Mouse (Mus musculus) spleen, adult 2 months (tissue): Measurements from ENCODE around the gene Map3k4. TPM values are rescaled to one million over a fixed set of nuclear protein-coding genes. Genes with fewer than 3 reads are reported as not detected.

Experiments used
- DNase-seq, 2 experiments: peaks; one replicate each; pipeline versions ENCODE4 v3.0.0 to v3.0.0-alpha.2; 2012 to 2021; ENCODE audit warnings: low spot score in 2 of 2, low read depth in 1 of 2
- H3K27ac ChIP-seq: fragments of 200-500 bp; 2 replicates; pipeline ENCODE4 v1.5.1; 2012; ENCODE audit warnings: low read length, inconsistent platforms; ENCODE audit not compliant: insufficient read depth
- H3K27me3 ChIP-seq: fragments of 200-500 bp; 2 replicates; pipeline ENCODE4 v1.6.1; 2012; ENCODE audit warnings: mild to moderate bottlenecking, moderate library complexity, low read length, inconsistent platforms; ENCODE audit not compliant: control insufficient read depth, insufficient read depth
- H3K36me3 ChIP-seq: fragments of 200-500 bp; 2 replicates; pipeline ENCODE4 v1.6.1; 2012; ENCODE audit warnings: mild to moderate bottlenecking, low read length, inconsistent platforms; ENCODE audit not compliant: control insufficient read depth, insufficient read depth
- H3K4me1 ChIP-seq: fragments of 200-500 bp; 2 replicates; pipeline ENCODE4 v1.6.1; 2011; ENCODE audit warnings: inconsistent platforms; ENCODE audit not compliant: control insufficient read depth, insufficient read depth, insufficient read length
- H3K4me3 ChIP-seq: fragments of 200-500 bp; 2 replicates; pipeline ENCODE4 v1.5.1; 2011; ENCODE audit warnings: mild to moderate bottlenecking, inconsistent platforms; ENCODE audit not compliant: insufficient read depth, insufficient read length; ENCODE audit errors: extremely low read depth
- CTCF ChIP-seq: fragments of 200-500 bp; IDR thresholded peaks from 2 replicates; pipeline ENCODE4 v1.5.1; 2011; ENCODE audit warnings: mild to moderate bottlenecking, inconsistent platforms; ENCODE audit not compliant: insufficient read depth, insufficient read length, insufficient replicate concordance; ENCODE audit errors: extremely low read depth
- POLR2A ChIP-seq: fragments of 200-500 bp; IDR thresholded peaks from 2 replicates; pipeline ENCODE4 v1.6.1; 2011; ENCODE audit warnings: low read depth, low read length, inconsistent platforms
- WGBS: fragments of 180-500 bp; shearing (Covaris S2); methylation state at CpG from one replicate; pipeline ENCODE4 v1.1.7; 2018; 5-methylcytosine and 5-hydroxymethylcytosine counted together
- polyA plus RNA-seq: library from polyadenylated mRNA; depleted of rRNA; stranded (reverse); fragments of >200 nt; gene quantifications from 2 replicates; pipeline ENCODE4 v1.2.3, GENCODE M21; 2012

Gene Map3k4
- polyA plus RNA-seq, 1 experiment, result 18.4 TPM

DNA sequence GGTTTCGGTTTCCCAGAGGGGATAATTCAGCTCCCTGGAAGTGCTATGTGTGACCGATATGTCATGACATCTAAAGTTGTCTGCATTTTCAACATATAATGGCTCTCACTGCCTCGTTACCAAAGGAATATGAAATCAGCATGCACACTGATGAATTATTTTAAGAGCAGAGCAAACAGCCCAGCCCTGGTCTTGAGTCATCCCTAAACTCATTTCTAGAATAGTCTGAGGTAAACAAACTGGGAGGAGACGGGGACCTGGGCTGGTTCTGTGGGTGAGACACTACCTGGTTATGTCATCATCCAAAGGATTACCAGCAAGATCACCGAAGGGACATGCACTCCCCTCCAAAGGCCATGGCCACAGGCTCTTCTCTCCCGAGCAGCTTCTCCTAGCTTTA lies 33.0 kb upstream of the Map3k4 start:
- Histone ChIP-seq H3K4me1 (no peaks in the 10 kb centered on the region), H3K4me3 (no peak overlapping the region), H3K27ac (no peak overlapping the region), H3K36me3 (no peaks in the 10 kb centered on the region), H3K27me3 (no peaks in the 10 kb centered on the region)
- TF ChIP-seq POLR2A (no peak), CTCF (no peak)
- DNase-seq, result no peak
- WGBS, result 81% methylated on average over 6 of the region's 6 CpGs

DNA sequence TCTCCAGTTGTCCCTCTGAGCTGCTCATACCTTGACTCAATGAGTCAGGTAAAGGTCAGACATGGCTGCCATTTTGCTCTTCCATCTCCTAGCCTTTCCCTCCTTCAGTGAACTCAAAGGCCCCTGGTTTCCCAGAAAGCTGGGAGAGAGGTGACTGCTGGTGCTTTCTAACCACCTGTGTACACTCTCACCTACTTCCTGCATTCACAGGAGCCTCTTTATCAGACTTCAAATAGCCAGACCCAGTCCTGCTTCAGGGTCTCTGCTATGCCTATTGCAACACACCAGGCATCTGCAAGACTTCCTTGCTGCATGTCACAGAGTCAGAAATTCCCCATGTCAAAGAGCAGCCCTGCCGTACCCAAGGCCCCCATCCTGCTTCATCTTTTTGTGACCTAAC lies 28.9 kb upstream of the Map3k4 start:
- no peak for DNase-seq
- H3K4me1 ChIP-seq, result no peaks in the 10 kb centered on the region
- H3K27ac ChIP-seq, result no peak overlapping the region
- H3K27me3 ChIP-seq, result no peaks in the 10 kb centered on the region
- no peaks in the 10 kb centered on the region for H3K36me3 ChIP-seq
- TF ChIP-seq POLR2A (no peak), CTCF (no peak)
- 85% methylated on average over 1 of the region's 1 CpGs for WGBS
- H3K4me3 ChIP-seq, result no peak overlapping the region

GRCm38 (mm10) chr17:12343702-12344376 lies 25.2 kb upstream of the Map3k4 start:
- DNase-seq, result no peak
- no peak for TF ChIP-seq CTCF
- TF ChIP-seq POLR2A, result no peak
- no peak overlapping the region for H3K27ac ChIP-seq
- H3K4me1 ChIP-seq, result no peaks in the 10 kb centered on the region
- H3K27me3 ChIP-seq, result no peaks in the 10 kb centered on the region
- no peak overlapping the region for H3K4me3 ChIP-seq
- no peaks in the 10 kb centered on the region for H3K36me3 ChIP-seq
- WGBS, result 92% methylated on average over 9 of the region's 9 CpGs

DNA sequence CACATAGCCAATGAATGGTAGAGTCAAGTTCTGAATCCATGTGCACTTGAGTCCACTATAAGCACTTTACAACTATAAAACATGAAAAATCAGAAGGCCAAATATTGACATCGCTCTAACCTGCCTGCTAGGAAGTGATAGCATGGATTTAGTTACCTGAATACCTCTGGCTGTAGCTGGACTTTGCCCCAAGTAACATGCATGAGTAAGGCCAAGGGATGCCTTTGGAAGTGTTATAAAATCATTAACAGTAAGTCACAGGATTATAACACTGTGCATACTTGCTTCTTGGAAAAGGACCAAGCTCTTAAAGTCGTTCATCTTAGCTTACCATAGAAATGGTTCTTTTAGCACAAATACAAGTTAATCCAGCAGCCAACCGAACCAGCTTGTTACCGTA lies 18.6 kb upstream of the Map3k4 start:
- H3K27me3 ChIP-seq, result no peaks in the 10 kb centered on the region
- DNase-seq, result no peak
- TF ChIP-seq CTCF, result no peak
- TF ChIP-seq POLR2A, result no peak
- no peak overlapping the region for H3K4me3 ChIP-seq
- H3K27ac ChIP-seq, result no peak overlapping the region
- no peaks in the 10 kb centered on the region for H3K4me1 ChIP-seq
- WGBS, result 87% methylated on average over 4 of the region's 4 CpGs
- H3K36me3 ChIP-seq, result no peaks in the 10 kb centered on the region

DNA sequence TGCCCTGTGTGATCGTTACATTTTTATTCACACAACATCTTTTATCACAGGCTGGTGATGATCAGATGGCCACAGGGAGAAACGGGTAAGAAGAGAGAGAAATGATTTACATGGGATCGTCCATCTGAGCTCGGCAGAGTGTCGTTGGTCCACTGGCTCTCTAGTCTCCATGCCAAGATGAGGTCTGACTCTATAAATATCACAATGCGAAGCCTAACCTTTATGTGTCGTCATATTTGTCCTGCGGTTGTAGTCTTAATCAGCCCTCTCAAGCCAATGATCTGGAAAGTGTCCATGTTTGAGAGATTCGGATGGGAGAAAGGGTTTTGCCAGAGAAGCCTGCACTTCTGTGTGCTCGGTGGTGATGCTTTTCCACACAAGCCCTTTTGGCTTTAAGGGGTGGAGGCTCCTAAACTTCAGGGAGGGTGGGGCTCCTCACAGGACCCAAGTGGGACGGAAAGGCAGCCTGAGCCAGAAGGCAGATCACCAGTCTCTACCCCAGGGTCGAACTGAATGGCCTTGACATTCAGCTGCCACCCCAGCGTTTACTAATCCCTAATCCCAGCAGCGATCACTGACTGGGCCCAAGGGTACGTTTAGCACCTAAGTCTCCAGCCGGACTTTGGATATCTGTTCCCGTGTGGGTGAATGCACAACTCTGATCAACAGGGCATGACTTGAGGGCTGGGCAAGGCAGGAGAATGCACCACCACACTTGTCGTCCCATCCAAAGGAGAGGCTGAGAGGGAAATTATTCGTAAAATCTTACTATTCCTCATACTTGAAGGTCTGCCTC lies 17.7 kb upstream of the Map3k4 start:
- Histone ChIP-seq H3K27ac (no peak overlapping the region), H3K36me3 (no peaks in the 10 kb centered on the region), H3K27me3 (no peaks in the 10 kb centered on the region), H3K4me1 (no peaks in the 10 kb centered on the region), H3K4me3 (no peak overlapping the region)
- WGBS, result 91% methylated on average over 19 of the region's 19 CpGs
- no peak for DNase-seq
- TF ChIP-seq CTCF (no peak), POLR2A (no peak)

DNA sequence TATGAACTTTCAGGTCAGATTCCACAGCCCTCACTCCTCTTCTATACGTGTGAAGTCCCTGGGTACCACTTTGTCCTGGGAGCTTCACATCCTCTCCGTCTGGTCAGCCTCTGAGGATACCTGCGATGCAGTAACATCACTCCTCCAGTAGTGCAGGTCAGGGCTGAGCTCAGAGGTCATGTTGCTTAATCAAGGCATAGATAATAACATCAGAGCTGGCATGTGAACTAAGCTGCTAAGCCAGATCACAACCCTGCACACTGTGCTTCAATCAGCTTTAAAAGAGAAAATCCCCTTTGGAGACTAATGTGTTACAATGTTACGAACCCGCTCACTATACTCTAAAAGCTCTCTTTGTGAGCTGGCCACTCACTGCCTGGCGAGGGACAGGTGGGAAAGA lies 16.5 kb upstream of the Map3k4 start:
- DNase-seq, result no peak
- Histone ChIP-seq H3K36me3 (no peaks in the 10 kb centered on the region), H3K4me3 (no peak overlapping the region), H3K4me1 (no peaks in the 10 kb centered on the region), H3K27ac (no peak overlapping the region), H3K27me3 (no peaks in the 10 kb centered on the region)
- TF ChIP-seq CTCF, result no peak
- no peak for TF ChIP-seq POLR2A
- 86% methylated on average over 6 of the region's 6 CpGs for WGBS
